Mouse (Mus musculus) gastrocnemius, postnatal 25 days (tissue): ENCODE results near the gene Necap2. TPM values are rescaled to one million over a fixed set of nuclear protein-coding genes. Genes with fewer than 3 reads are reported as not detected.
A peak's percentile ranks its signal among the peaks of the same experiment; 100 is the strongest.

Source experiments
- DNase-seq: peaks from one replicate; pipeline ENCODE4 v3.0.0; 2022
- total RNA-seq, 2 experiments: library from RNA; stranded (reverse); gene quantifications; 1 replicate in 1 of 2; 2 replicates in 1 of 2; pipeline ENCODE4 v1.2.3; 2021

Gene Necap2
- total RNA-seq, 2 experiments from 2014 or later: 12.6 to 14.5 TPM

DNA sequence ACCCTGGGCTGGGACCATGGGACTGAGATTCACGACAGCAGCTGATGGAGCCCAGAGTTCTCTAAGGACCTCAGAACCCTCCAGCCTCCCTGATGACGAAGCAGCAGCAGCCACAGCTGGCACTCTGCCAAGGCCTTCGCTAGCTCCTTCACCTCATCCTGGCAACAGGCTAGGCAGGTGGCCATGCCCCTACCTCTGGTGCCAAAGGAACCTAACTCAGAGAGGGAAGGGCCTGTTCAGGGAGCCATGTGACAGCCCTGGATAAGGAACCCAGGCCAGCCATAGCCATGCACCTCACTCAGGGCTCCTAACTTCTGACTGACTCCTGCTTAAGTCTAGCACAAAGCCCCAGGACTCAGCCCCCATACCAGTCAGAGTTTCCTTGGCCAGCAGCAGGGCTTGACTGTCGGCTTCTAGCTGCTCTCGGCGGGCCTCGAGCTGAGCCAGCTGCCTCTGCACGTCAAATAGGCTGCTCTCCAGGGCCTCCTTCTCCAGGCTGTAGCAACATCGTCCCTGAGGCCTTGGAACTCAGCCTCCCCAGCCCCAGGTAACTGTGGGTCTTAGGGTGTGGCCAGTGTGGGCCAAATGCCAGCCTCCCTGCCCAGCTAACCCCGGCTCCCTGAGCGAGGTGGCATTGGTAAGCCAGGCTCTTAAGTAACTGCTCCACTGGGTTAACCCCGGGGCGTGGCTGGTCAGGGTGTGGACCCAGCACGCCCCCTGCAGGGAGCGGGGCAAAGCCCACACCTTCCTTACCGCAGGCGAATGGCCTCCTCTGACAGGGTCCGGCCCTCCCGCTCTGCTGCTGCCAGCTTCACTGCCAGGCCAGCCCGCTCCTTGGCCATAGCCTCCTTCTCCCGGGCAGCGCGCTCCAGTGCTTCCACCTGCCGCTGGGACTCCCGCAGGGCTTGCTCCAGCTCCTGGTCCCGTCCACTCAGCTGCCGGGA is 44.3 kb downstream of the Necap2 start:
- peak; percentile 44 for DNase-seq

DNA sequence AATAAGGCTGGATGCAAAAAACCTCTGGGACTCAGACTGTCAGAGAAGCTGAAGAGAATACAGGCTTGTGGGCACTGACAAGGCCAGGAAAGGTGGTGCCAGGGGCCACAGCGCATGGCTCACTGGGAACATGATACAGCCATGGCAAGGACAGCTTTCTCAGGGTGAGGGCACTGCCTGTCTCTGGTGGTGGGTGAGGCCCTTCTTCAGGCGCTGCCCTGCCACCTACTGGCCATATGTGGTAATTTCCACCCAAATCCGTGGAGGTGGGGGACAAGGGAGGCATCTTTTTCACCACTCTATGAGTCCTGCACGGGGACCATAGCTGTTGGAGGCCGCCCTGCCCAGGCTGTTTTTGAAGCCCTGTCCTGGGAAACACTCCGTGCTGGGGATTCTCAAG is 46.4 kb downstream of the Necap2 start:
- peak; percentile 84 for DNase-seq

DNA sequence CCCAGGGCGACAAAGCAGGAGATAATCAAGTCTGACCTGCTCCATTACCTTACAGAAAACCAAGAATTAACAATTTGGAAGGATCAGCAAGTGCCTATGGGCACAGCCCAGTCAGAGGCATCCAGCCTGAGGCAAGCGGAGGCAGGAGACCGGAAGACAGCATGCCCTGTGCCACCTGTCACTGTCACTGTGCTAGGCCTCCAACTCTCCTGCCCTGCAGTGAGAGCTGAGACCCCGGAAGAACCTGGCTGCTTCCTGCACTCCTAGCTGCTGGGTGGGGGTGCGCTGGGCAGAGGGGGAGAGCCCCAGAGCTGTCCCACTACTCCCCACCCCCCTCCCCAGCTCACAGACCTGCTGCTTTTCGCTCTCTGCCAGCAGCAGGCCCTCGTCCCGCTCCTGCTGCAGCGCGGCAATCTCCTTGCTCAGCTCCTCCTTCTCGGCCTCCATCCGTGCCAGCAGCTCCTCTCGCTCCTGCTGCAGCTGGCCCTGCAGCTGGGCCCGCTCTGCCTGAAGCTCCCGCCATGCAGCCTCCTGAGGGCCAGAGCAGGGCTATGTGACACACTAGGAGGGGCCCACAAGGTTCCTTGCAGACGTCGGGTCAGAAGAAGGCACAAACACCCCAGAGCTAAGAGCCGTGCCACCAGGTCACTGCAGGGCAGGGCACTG is 47.5 kb downstream of the Necap2 start:
- DNase-seq: no peak

DNA sequence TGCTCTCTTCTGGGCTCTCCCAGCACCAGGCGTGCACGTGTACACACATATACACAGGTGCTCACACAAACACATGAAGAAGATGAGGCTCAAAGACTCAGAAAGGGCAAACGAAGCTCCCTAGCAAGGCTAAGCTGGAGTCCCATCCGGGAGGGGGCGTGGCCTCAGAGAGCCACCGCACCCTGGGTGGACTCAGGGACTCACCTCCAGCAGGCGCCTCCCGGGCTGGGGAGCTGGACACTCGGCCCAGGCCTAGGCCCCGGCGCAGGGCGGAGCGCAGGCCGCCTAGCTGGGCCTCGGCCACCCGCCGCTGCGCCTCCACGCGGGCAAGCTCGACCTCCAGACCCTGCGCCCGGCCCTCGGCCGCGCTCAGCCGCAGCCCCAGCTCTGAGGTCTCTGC is 53.2 kb downstream of the Necap2 start:
- DNase-seq: no peak

GRCm38 (mm10) chr4:141024052-141024451 is 54.1 kb downstream of the Necap2 start:
- DNase-seq: no peak

DNA sequence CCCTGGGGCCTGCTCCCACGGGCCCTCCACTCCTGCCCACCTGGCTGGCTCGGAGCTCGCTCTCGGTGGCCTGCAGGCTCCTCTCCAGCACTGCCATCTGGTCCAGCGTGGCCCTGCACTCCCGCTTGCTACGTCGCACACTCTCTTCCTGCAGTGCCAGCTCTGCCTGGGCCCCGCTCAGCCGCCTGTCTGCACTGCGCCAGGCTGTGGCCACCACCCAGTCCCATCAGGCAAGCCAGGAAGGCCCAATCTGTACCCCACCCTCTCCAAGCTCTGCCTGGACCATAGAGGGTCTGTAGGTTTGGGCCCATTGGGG is 56.6 kb downstream of the Necap2 start:
- no peak for DNase-seq

DNA sequence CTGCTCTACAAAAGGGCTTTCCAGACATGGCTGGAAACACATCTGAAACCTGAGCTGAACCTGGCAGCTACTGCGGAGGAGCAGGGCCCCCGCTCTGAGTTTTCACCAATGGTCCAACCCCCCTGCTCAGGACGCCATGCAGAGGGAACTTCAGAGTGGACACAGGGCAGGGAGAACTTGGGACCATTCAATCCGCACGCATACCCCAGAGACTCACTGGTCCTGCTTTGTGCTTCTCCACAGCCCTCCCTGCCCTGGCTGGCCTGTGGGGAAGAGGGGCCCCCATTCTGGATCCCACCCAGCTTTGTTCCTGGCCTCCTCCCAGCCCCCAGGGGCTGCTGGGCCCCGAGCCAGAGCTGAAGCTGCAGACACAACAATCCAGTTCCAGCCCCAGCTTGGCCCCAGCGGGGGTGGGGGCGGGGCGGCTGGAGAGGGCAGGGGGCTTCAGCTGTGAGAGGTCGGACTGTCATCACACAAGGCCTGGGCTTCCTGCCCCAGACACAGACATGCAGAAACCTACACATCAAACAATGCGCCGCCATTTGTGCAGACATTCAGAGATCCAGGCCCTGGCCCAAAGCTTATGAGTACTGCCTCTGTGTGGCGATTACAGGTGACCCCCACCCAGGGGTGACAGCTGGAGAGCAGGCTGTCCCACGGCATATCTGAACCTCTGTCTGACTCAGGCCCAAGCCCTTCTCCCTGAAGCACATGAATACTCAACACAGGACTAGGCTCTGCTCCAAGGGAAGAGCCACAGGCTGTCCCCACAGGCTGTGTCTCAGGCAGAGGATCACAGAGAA is 57.1 kb downstream of the Necap2 start:
- peak; percentile 65 for DNase-seq

GRCm38 (mm10) chr4:141020220-141020619 is 57.9 kb downstream of the Necap2 start:
- DNase-seq: no peak

GRCm38 (mm10) chr4:141017657-141018436 is 60.3 kb downstream of the Necap2 start:
- DNase-seq: no peak

Other genes with a start within 250 kb of the Necap2 start
- gene Padi1, start 232.6 kb downstream of the Necap2 start, total RNA-seq: under 1 TPM; 0.08 to 0.11 TPM
- gene Padi2, start 172.0 kb downstream of the Necap2 start, total RNA-seq: 100 to 1,000 TPM; 148 to 165 TPM
- 100 to 1,000 TPM; 613 to 621 TPM for gene Sdhb, start 117.2 kb downstream of the Necap2 start, total RNA-seq
- 10 to 100 TPM; 16.4 to 18.2 TPM for gene Atp13a2, start 91.5 kb downstream of the Necap2 start, total RNA-seq
- gene Mfap2, start 67.9 kb downstream of the Necap2 start, total RNA-seq: 10 to 100 TPM; 11.9 to 13.3 TPM
- 1 to 10 TPM; 1.8 to 2.4 TPM for gene Crocc, start 17.8 kb downstream of the Necap2 start, total RNA-seq
- gene Spata21, start 10.0 kb upstream of the Necap2 start, total RNA-seq: not detected
- gene Szrd1, start 61.4 kb upstream of the Necap2 start, total RNA-seq: 100 to 1,000 TPM; 131 to 162 TPM
- 1 to 10 TPM; 7.3 to 9.6 TPM for gene Fbxo42, start 69.6 kb upstream of the Necap2 start, total RNA-seq
- gene Rsg1, start 135.6 kb upstream of the Necap2 start, total RNA-seq: under 1 TPM in 1 of 2 experiments, not detected in 1; 0.27 TPM
- gene Arhgef19, start 161.1 kb upstream of the Necap2 start, total RNA-seq: under 1 TPM; 0.74 to 0.83 TPM
- 1 to 10 TPM; 1.3 to 2.0 TPM for gene Epha2, start 222.9 kb upstream of the Necap2 start, total RNA-seq